Mouse (Mus musculus) brain, embryonic 14.5 days (tissue): ENCODE data around the gene Pced1b. TPM values are rescaled to one million over a fixed set of nuclear protein-coding genes. Genes with fewer than 3 reads are reported as not detected.
A peak's percentile ranks its signal among the peaks of the same experiment; 100 is the strongest.

Experiments
- DNase-seq: peaks from one replicate; pipeline ENCODE4 v3.0.0-alpha.2; 2011; ENCODE audit warnings: low read depth
- CTCF ChIP-seq: fragments of 200-500 bp; IDR thresholded peaks from 2 replicates; pipeline ENCODE4 v1.5.1; 2012; ENCODE audit warnings: inconsistent platforms, mild to moderate bottlenecking, moderate library complexity, borderline replicate concordance; ENCODE audit not compliant: insufficient read depth, insufficient read length; ENCODE audit errors: extremely low read depth
- POLR2A ChIP-seq: fragments of 200-500 bp; IDR thresholded peaks from 2 replicates; pipeline ENCODE4 v1.6.1; 2012; ENCODE audit warnings: mild to moderate bottlenecking, inconsistent platforms, borderline replicate concordance; ENCODE audit not compliant: poor library complexity, insufficient read depth, insufficient read length, severe bottlenecking; ENCODE audit errors: extremely low read depth
- polyA plus RNA-seq: library from polyadenylated mRNA; depleted of rRNA; stranded (reverse); fragments of >200 nt; gene quantifications from 2 replicates; pipeline ENCODE4 v1.2.3, GENCODE M21; 2012

Gene Pced1b
- polyA plus RNA-seq, 1 experiment, result 10.9 TPM

GRCm38 (mm10) chr15:97259968-97260597 is 13.2 kb downstream of the Pced1b start:
- no peak for TF ChIP-seq POLR2A
- TF ChIP-seq CTCF, result no peak
- no peak for DNase-seq

DNA sequence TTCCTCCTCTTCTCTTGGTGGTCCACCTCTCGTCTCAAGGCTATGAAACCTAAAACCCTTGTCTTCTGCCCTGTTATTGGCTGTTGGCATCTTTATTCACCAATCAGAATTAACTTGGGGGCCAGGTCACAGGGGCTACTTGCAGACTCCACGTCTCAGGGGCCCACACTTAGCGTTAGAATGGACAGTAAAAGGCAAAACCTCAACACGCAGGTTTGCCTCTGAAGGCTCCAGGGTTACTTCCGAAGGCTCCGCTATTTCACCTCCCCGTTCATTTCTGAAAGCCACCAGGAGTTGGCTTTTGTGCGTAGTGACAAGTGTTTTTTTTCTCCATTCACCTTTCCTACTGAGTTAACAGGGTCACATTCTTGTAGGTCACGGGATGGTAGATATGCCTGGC is 15.3 kb downstream of the Pced1b start:
- DNase-seq, result no peak
- no peak for TF ChIP-seq CTCF
- no peak for TF ChIP-seq POLR2A

DNA sequence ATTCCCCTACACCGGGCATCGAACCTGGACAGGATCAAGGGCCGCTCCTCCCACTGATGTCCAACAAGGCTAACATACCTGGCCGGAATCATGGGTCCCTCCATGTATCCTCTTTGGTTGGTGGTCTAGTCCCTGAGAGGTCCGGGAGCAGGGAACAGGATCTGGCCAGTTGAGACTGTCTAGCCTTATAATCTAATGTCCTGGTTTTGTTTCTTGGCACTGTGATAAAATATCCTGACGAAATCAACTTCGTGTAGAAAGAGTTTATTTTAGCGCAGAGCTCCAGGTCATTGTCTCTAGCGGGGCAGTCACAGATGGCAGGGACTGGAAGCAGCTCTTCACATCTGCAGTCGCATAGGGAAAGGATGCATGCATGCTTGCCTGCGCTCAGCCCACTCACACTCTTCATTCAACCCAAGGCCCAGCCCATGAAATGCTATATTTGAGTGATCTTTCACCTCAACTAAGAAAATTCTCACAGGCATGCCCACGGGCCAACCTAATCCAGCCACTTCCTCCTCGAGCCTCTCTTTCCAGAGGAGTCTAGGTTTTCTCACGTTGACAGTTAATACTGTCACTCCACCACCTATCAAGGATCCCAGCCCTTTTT is 19.4 kb downstream of the Pced1b start:
- no peak for DNase-seq
- TF ChIP-seq POLR2A (no peak), CTCF (no peak)

DNA sequence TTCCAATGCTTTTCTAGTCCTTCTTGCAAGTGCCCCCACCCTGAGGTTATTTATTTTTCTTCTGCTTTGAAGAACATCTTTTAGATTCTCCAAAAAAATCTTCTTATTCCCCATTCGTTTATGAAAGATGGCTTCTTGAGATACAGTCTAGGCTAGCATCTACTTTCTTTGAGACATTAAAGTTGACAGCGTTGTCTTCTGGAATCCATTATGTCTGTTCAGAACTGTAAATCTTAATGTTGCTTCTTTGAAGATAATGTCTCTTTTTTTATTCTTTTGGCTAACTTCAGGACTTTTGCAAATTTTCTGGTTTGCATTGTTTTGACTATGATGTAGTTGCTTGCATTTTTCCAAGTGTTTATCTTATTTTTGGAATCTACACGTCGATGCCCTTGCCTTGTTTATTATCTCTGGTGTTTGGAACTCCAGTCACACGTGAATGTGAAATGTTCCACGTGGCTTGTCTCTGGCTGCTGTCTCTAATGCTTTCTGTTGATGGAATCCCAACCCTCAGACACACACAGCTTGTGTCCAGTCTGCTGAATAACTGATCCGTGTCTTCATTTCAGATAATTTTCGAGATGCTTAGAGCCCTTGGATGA is 20.3 kb downstream of the Pced1b start:
- TF ChIP-seq CTCF (no peak), POLR2A (no peak)
- DNase-seq, result no peak

DNA sequence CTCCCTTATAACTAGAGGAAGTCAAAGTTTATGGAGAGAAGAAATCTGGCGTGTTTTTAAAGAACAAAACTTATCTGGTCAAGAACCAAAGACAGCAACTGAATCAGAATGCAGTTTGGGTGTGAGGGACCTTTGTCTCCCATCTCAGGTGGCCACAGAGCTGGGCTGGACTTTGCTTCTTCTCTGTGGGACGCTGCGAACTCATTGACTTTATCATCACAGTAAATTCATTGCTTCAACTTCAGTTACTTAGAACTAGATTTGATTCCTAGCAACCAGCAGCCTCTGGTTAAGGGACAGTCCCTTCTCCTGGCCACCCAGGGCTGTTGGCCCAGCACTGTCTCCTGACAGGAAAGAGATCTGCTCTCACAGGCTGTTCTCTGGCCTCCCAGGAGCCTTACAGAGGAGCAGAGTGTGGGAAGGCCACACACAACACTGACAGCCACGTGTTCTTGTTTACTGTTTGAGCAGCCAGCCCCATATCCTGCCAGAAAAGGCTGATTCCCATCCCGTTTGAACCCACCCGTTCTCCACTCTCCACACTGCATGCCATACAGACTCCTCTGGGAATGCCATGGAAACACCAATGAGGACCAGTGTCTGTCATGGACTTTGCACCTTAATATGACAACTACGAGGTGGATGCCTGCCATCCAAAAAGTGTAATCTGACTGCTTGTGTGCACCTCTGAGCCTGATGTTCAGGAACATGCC is 25.2 kb downstream of the Pced1b start:
- TF ChIP-seq POLR2A, result no peak
- TF ChIP-seq CTCF, result no peak
- DNase-seq, result peak; percentile 39

DNA sequence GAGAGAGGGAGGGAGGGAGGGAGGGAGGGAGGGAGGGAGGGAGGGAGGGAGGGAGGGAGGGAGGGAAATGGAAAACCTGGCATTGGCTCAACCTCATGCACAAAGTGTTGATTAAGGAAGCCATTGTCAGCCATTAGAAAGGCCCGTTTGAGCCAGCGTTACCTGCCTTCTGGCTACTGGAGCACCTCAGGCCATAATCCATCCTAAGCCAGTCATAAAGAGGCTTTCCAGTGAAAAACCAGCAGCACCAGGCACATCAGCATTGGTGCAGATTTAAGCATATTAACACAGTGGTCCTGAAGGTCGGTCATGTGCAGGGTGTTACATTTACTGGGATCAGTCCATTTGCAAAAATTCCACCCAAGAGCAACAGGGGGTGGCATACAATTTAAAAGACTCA is 25.9 kb downstream of the Pced1b start:
- no peak for DNase-seq
- no peak for TF ChIP-seq POLR2A
- no peak for TF ChIP-seq CTCF

DNA sequence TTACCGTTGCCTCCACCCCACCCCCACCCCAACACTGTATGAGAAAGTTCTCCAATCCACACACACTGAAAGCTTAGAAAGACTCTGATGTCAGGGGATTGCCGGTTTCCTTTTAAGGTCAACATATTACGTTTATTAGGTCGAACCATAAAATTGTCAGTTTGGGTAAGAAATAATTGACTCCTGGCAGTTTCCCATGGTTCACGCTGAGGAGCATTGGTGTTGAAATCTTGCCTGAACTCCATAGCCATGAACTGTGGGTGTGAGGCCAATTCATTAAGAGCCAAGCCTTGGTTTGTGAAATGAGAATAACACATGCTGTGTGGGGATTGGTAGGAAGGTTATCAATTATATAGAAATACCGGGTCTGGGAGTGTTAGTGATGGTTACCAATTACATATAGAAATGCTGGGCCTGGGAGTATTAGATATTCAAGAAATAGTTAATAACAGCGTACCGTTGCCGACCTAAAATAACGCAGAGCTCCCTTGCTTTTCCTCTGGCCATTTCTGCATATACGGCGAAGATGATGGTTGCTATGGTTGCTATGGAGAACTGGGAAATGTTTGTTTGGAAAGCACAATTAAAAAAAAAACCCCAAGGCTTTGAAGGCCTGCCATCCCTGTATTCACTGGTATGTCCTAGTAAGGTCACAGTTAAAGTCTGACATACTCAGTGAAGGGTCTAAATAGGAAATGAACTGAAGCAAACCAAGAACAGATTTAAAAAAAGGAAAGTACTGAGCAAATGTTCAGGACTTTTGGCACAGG is 28.9 kb downstream of the Pced1b start:
- no peak for DNase-seq
- TF ChIP-seq CTCF, result no peak
- no peak for TF ChIP-seq POLR2A

GRCm38 (mm10) chr15:97276660-97277153 is 29.8 kb downstream of the Pced1b start:
- peak; percentile 69 for DNase-seq
- TF ChIP-seq CTCF, result no peak
- TF ChIP-seq POLR2A, result no peak

- no peak for TF ChIP-seq CTCF
- DNase-seq, result no peak
Measured at GRCm38 (mm10) chr15:97277328-97277727, 30.4 kb downstream of the Pced1b start.

DNA sequence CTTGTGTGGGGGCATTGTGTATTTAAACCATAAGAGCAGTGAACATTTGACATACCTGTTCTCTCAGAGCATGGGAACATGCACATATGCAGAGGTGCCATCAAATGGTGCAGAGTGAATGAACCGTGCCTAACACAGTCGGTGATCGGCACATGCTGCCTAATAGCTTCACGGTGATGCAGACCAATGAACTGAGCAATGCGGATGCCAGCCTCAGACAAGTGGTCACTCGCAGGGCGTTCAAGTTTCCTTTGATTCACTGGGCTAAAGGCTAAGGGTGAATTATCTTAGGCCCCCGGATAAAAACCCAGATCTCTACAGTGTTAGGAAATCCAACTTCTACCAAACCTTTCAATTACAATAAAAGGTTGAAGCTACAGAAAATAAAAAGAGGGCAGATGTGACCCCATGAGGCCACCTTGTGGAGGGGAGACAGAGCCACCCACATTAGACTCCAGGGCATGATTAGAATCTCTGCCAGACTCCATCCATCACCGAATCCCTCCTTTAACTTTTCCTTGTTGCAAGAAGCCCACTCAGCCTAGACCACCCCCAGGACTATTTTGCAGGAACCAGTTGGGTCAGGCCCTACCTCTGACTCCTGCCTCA is 31.5 kb downstream of the Pced1b start:
- DNase-seq, result no peak
- TF ChIP-seq CTCF (no peak), POLR2A (no peak)

- no peak for DNase-seq
- TF ChIP-seq CTCF, result no peak
- no peak for TF ChIP-seq POLR2A
Measured at GRCm38 (mm10) chr15:97280131-97280530, 33.2 kb downstream of the Pced1b start.

- no peak for TF ChIP-seq POLR2A
- no peak for TF ChIP-seq CTCF
Measured at GRCm38 (mm10) chr15:97280776-97281175, 33.9 kb downstream of the Pced1b start.

More at GRCm38 (mm10) chr15:97280776-97281175, 33.9 kb downstream of the Pced1b start:
- no peak for DNase-seq
